Mouse (Mus musculus): ENCODE measurements at regions not wholly inside any gene's neighbourhood (a gene's known extent, or its start where the extent isn't known, plus 50 kb on each side); places are given as distances from the start of the nearest gene placed in this dataset.

GRCm38 (mm10) chr10:67483371-67483770 is 51.9 kb upstream of the Egr2 start:
- TF ChIP-seq CTCF (IDR thresholded peaks at IDR 0.05 in 2 of 3, conservative IDR thresholded peaks at IDR 0.05 in 1 of 3; ENCODE audit: control insufficient read depth in 1 of 3, insufficient read depth in 1 of 3, low read depth in 2 of 3, low read length in 3 of 3, poor library complexity in 1 of 3, severe bottlenecking in 1 of 3), result no peak
- no peak for TF ChIP-seq GATA1 (IDR thresholded peaks at IDR 0.05; ENCODE audit: low read depth, low read length)
- no peak for TF ChIP-seq TAL1 (IDR thresholded peaks at IDR 0.05; ENCODE audit: low read length)
- TF ChIP-seq POLR2AphosphoS5 (IDR thresholded peaks at IDR 0.05; ENCODE audit: borderline replicate concordance, low read depth, low read length), result no peak
- TF ChIP-seq ZMIZ1 (IDR thresholded peaks at IDR 0.05; ENCODE audit: low read depth, low read length), result no peak
- TF ChIP-seq ZC3H11A (IDR thresholded peaks at IDR 0.05; ENCODE audit: low read depth, low read length), result no peak
